Mouse (Mus musculus) neural tube, embryonic 11.5 days (tissue): ENCODE data around the gene Pde6b. TPM values are rescaled to one million over a fixed set of nuclear protein-coding genes. Genes with fewer than 3 reads are reported as not detected.

Source experiments
- ATAC-seq: fragments of 200-750 bp; cut with Nextera tagmentation; 2 replicates; pipeline ENCODE4 v1.8.0; 2017; ENCODE audit warnings: moderate number of reproducible peaks, mild to moderate bottlenecking, moderate TSS enrichment, moderate library complexity; ENCODE audit not compliant: insufficient read depth, low FRiP score, low TSS enrichment
- DNase-seq: peaks from one replicate; pipeline ENCODE4 v3.0.0-alpha.2; 2015; ENCODE audit warnings: low spot score
- H3K27ac ChIP-seq: fragments of 300-500 bp; sonication (generic); 2 replicates; pipeline ENCODE4 v1.5.1; 2014; ENCODE audit warnings: low read depth, mild to moderate bottlenecking, low read length
- H3K27me3 ChIP-seq: fragments of 300-500 bp; sonication (generic); 2 replicates; pipeline ENCODE4 v1.6.1; 2014; ENCODE audit warnings: mild to moderate bottlenecking, low read length, mixed read lengths; ENCODE audit not compliant: control insufficient read depth, insufficient read depth
- H3K36me3 ChIP-seq: fragments of 300-500 bp; sonication (generic); 2 replicates; pipeline ENCODE4 v1.6.1; 2014; ENCODE audit warnings: mild to moderate bottlenecking, low read length, moderate library complexity, mixed read lengths; ENCODE audit not compliant: control insufficient read depth, insufficient read depth
- H3K4me1 ChIP-seq: fragments of 300-500 bp; sonication (generic); 2 replicates; pipeline ENCODE4 v1.6.1; 2014; ENCODE audit warnings: low read length, mixed read lengths; ENCODE audit not compliant: control insufficient read depth, insufficient read depth
- H3K4me2 ChIP-seq: fragments of 300-500 bp; sonication (generic); 2 replicates; pipeline ENCODE4 v1.6.1; 2014; ENCODE audit warnings: low read depth, mild to moderate bottlenecking, moderate library complexity
- H3K4me3 ChIP-seq: fragments of 300-500 bp; sonication (generic); 2 replicates; pipeline ENCODE4 v1.5.1; 2014; ENCODE audit warnings: low read depth, low read length
- H3K9ac ChIP-seq: fragments of 300-500 bp; sonication (generic); 2 replicates; pipeline ENCODE4 v1.6.1; 2014; ENCODE audit warnings: mild to moderate bottlenecking, low read length
- H3K9me3 ChIP-seq: fragments of 300-500 bp; sonication (generic); 2 replicates; pipeline ENCODE4 v1.6.1; 2016; ENCODE audit warnings: low read length; ENCODE audit not compliant: control insufficient read depth
- WGBS: fragments of 180-500 bp; shearing (Covaris S2); extraction: QIAGEN DNeasy Blood & Tissue Kit; methylation state at CpG from one replicate; pipeline ENCODE4 v1.1.7; 2014; 5-methylcytosine and 5-hydroxymethylcytosine counted together
- polyA plus RNA-seq: library from polyadenylated mRNA; unstranded; fragments of >200 nt; fragmentation: Nextera tagmentation; extraction: Ambion mirVana; gene quantifications from 2 replicates; pipeline ENCODE4 v1.2.1, GENCODE M21; 2014

Gene Pde6b
- polyA plus RNA-seq, 1 experiment from 2014 or later, result 0.19 TPM

GRCm38 (mm10) chr5:108422741-108423140 lies 34.5 kb downstream of the Pde6b start:
- Histone ChIP-seq H3K9ac (no peak overlapping the region), H3K4me1 (no peaks in the 10 kb centered on the region), H3K4me3 (no peak overlapping the region), H3K27ac (no peak overlapping the region), H3K9me3 (no peaks in the 10 kb centered on the region), H3K36me3 (no peaks in the 10 kb centered on the region), H3K4me2 (no peak overlapping the region), H3K27me3 (no peaks in the 10 kb centered on the region)
- WGBS, result 87% methylated on average over 3 of the region's 3 CpGs
- DNase-seq (no peak), ATAC-seq (no peak)

- Histone ChIP-seq H3K9ac (no peak overlapping the region), H3K36me3 (no peaks in the 10 kb centered on the region), H3K27me3 (no peaks in the 10 kb centered on the region), H3K9me3 (no peaks in the 10 kb centered on the region), H3K4me1 (no peaks in the 10 kb centered on the region), H3K4me2 (no peak overlapping the region), H3K27ac (no peak overlapping the region), H3K4me3 (no peak overlapping the region)
- no peak for DNase-seq
- WGBS, result 95% methylated on average over 2 of the region's 2 CpGs
- ATAC-seq, result no peak
Observed at GRCm38 (mm10) chr5:108423427-108423826, 35.2 kb downstream of the Pde6b start.

- no peak overlapping the region for H3K4me2 ChIP-seq
- no peak overlapping the region for H3K27ac ChIP-seq
- no peaks in the 10 kb centered on the region for H3K4me1 ChIP-seq
- DNase-seq (peak; percentile 39), ATAC-seq (peak; percentile 41)
- 71% methylated on average over 1 of the region's 1 CpGs for WGBS
- H3K27me3 ChIP-seq, result no peaks in the 10 kb centered on the region
- H3K9me3 ChIP-seq, result no peaks in the 10 kb centered on the region
- H3K9ac ChIP-seq, result no peak overlapping the region
- H3K4me3 ChIP-seq, result no peak overlapping the region
- H3K36me3 ChIP-seq, result peaks cover 2% of the 10 kb centered on the region; the same call in 1 of the 2 replicates
Observed at GRCm38 (mm10) chr5:108427186-108427585, 39.0 kb downstream of the Pde6b start.

GRCm38 (mm10) chr5:108431196-108431595 lies 43.0 kb downstream of the Pde6b start:
- ATAC-seq, result no peak
- DNase-seq, result no peak
- Histone ChIP-seq H3K4me2 (no peak overlapping the region), H3K27me3 (no peaks in the 10 kb centered on the region), H3K4me1 (peaks cover 6% of the 10 kb centered on the region; the same call in 1 of the 2 replicates), H3K4me3 (no peak overlapping the region), H3K27ac (no peak overlapping the region), H3K9ac (no peak overlapping the region), H3K9me3 (no peaks in the 10 kb centered on the region), H3K36me3 (peaks cover 2% of the 10 kb centered on the region; the same call in 1 of the 2 replicates)
- WGBS, result 92% methylated on average over 6 of the region's 6 CpGs

GRCm38 (mm10) chr5:108433804-108434587 lies 45.8 kb downstream of the Pde6b start, which contains the start of gene Atp5k:
TSS of gene Atp5k (minus strand) at chr5:108434448.
- DNase-seq, result peak; percentile 94
- peaks cover 2% of the 10 kb centered on the region; the same call in 1 of the 2 replicates for H3K36me3 ChIP-seq
- WGBS, result under 1% methylated on average over 42 of the region's 42 CpGs
- peak within 1 kb of the TSS; percentile 88 for H3K9ac ChIP-seq
- H3K4me2 ChIP-seq, result peak within 1 kb of the TSS; percentile 83
- H3K4me3 ChIP-seq, result peak within 1 kb of the TSS; percentile 93
- no peaks in the 10 kb centered on the region for H3K27me3 ChIP-seq
- peak; percentile 87 for ATAC-seq
- no peaks in the 10 kb centered on the region for H3K9me3 ChIP-seq
- H3K27ac ChIP-seq, result no peak within 1 kb of the TSS
- peaks cover 6% of the 10 kb centered on the region; the same call in 1 of the 2 replicates for H3K4me1 ChIP-seq

- Histone ChIP-seq H3K4me3 (no peak overlapping the region), H3K4me1 (peaks cover 6% of the 10 kb centered on the region; the same call in 1 of the 2 replicates), H3K36me3 (no peaks in the 10 kb centered on the region), H3K27me3 (no peaks in the 10 kb centered on the region), H3K9ac (no peak overlapping the region), H3K4me2 (no peak overlapping the region), H3K9me3 (no peaks in the 10 kb centered on the region), H3K27ac (no peak overlapping the region)
- ATAC-seq (no peak), DNase-seq (no peak)
- WGBS, result 89% methylated on average over 2 of the region's 2 CpGs
Observed at GRCm38 (mm10) chr5:108436101-108436500, 47.9 kb downstream of the Pde6b start.

GRCm38 (mm10) chr5:108446973-108447372 lies 58.8 kb downstream of the Pde6b start:
- H3K27ac ChIP-seq, result no peak overlapping the region
- no peak overlapping the region for H3K4me3 ChIP-seq
- 92% methylated on average over 3 of the region's 3 CpGs for WGBS
- H3K27me3 ChIP-seq, result no peaks in the 10 kb centered on the region; the same call in 1 of the 2 replicates
- no peak for DNase-seq
- H3K4me2 ChIP-seq, result no peak overlapping the region
- H3K36me3 ChIP-seq, result no peaks in the 10 kb centered on the region
- no peaks in the 10 kb centered on the region for H3K4me1 ChIP-seq
- no peak for ATAC-seq
- H3K9ac ChIP-seq, result no peak overlapping the region
- no peaks in the 10 kb centered on the region for H3K9me3 ChIP-seq

- no peak overlapping the region for H3K4me2 ChIP-seq
- H3K27me3 ChIP-seq, result no peaks in the 10 kb centered on the region; the same call in 1 of the 2 replicates
- H3K4me1 ChIP-seq, result no peaks in the 10 kb centered on the region
- ATAC-seq (no peak), DNase-seq (no peak)
- H3K27ac ChIP-seq, result no peak overlapping the region
- no peaks in the 10 kb centered on the region for H3K9me3 ChIP-seq
- 86% methylated on average over 7 of the region's 7 CpGs for WGBS
- no peak overlapping the region for H3K9ac ChIP-seq
- no peak overlapping the region for H3K4me3 ChIP-seq
- no peaks in the 10 kb centered on the region for H3K36me3 ChIP-seq
Observed at GRCm38 (mm10) chr5:108447857-108448256, 59.7 kb downstream of the Pde6b start.
